Mouse (Mus musculus): ENCODE data around the gene Nfyc.

DNA sequence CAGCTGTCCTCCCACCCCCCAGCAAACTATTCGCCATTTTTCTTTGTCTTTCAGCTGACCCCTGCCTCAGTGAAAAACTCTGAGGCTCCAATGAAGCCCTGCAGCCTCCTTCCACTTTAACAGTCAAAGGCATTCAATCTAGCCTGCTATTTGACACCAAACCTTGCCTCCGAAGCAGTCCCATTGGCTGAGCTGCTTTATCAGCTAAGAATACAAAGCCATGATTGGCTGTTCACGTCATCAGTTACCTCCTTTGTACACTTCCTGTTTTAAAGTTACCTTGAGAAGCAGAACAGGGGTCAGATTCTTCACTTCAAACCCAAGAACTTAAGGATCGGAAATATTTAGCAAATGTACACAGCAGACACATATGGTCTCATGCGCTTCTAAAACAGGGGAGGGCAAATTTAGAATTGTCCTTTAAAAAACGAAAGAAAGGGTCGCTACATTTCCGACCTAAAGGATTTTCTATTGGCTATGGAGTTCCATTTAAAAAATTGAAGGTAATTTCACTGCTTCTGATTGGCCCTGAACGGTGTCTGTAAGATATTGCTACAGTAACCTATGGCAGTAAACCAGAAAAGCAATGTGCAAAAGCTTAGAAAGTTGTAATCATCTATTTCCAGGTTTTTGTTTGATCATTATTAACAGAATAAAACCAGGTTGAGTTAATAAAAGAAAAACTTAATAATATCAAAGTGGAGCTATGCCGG is 15.6 kb downstream of the Nfyc start:
- no peak; the same call in 1 of the 2 replicates for TF ChIP-seq POLR2A (IDR thresholded peaks at IDR 0.05; ENCODE audit: insufficient read depth, low read depth, low read length)
- no peak for TF ChIP-seq CTCF (IDR thresholded peaks at IDR 0.05; ENCODE audit: insufficient read depth, low read depth, low read length)

Measured in olfactory bulb, adult 2 months (tissue).